Mouse (Mus musculus) embryonic facial prominence, embryonic 11.5 days (tissue): ENCODE measurements around the gene Crtc1. TPM values are rescaled to one million over a fixed set of nuclear protein-coding genes. Genes with fewer than 3 reads are reported as not detected.

Experiments
- ATAC-seq: fragments of 200-750 bp; cut with Nextera tagmentation; replicated peaks from 2 replicates; pipeline ENCODE4 v1.8.0; 2017; ENCODE audit warnings: low read depth; ENCODE audit not compliant: insufficient number of reproducible peaks, low FRiP score, low TSS enrichment
- DNase-seq: peaks from one replicate; pipeline ENCODE4 v3.0.0-alpha.2; 2015; ENCODE audit warnings: low spot score
- H3K27ac ChIP-seq: fragments of 300-500 bp; sonication (generic); replicated peaks from 2 replicates; pipeline ENCODE4 v1.5.1; 2014; ENCODE audit warnings: mild to moderate bottlenecking, low read depth, low read length, control low read depth
- H3K27me3 ChIP-seq: fragments of 300-500 bp; sonication (generic); 2 replicates; pipeline ENCODE4 v1.6.1; 2014; ENCODE audit warnings: mild to moderate bottlenecking, low read length, moderate library complexity, mixed read lengths; ENCODE audit not compliant: control insufficient read depth, insufficient read depth
- H3K36me3 ChIP-seq: fragments of 300-500 bp; sonication (generic); replicated peaks from 2 replicates; pipeline ENCODE4 v1.6.1; 2014; ENCODE audit warnings: low read depth, mild to moderate bottlenecking, low read length, moderate library complexity, mixed read lengths; ENCODE audit not compliant: control insufficient read depth, insufficient read depth
- H3K4me1 ChIP-seq: fragments of 300-500 bp; sonication (generic); 2 replicates; pipeline ENCODE4 v1.6.1; 2014; ENCODE audit warnings: low read length, mixed read lengths; ENCODE audit not compliant: control insufficient read depth, insufficient read depth
- H3K4me2 ChIP-seq: fragments of 300-500 bp; sonication (generic); 2 replicates; pipeline ENCODE4 v1.6.1; 2014; ENCODE audit warnings: low read depth, mild to moderate bottlenecking, control low read depth, low read length, moderate library complexity
- H3K4me3 ChIP-seq: fragments of 300-500 bp; sonication (generic); 2 replicates; pipeline ENCODE4 v1.5.1; 2014; ENCODE audit warnings: low read depth, low read length, control low read depth
- H3K9ac ChIP-seq: fragments of 300-500 bp; sonication (generic); replicated peaks from 2 replicates; pipeline ENCODE4 v1.6.1; 2014; ENCODE audit warnings: mild to moderate bottlenecking, control low read depth, low read length
- H3K9me3 ChIP-seq: fragments of 300-500 bp; sonication (generic); replicated peaks from 2 replicates; pipeline ENCODE4 v1.6.1; 2016; ENCODE audit warnings: mild to moderate bottlenecking, low read length, inconsistent platforms, mixed read lengths; ENCODE audit not compliant: control insufficient read depth
- WGBS: fragments of 180-500 bp; shearing (Covaris S2); extraction: QIAGEN DNeasy Blood & Tissue Kit; methylation state at CpG from one replicate; pipeline ENCODE4 v1.1.7; 2014; 5-methylcytosine and 5-hydroxymethylcytosine counted together
- polyA plus RNA-seq: library from polyadenylated mRNA; unstranded; fragments of >200 nt; fragmentation: Nextera tagmentation; extraction: Ambion mirVana; gene quantifications from 2 replicates; pipeline ENCODE4 v1.2.1, GENCODE M21; 2014

The Crtc1 gene
- polyA plus RNA-seq, 1 experiment from 2014 or later: 10.2 TPM

DNA sequence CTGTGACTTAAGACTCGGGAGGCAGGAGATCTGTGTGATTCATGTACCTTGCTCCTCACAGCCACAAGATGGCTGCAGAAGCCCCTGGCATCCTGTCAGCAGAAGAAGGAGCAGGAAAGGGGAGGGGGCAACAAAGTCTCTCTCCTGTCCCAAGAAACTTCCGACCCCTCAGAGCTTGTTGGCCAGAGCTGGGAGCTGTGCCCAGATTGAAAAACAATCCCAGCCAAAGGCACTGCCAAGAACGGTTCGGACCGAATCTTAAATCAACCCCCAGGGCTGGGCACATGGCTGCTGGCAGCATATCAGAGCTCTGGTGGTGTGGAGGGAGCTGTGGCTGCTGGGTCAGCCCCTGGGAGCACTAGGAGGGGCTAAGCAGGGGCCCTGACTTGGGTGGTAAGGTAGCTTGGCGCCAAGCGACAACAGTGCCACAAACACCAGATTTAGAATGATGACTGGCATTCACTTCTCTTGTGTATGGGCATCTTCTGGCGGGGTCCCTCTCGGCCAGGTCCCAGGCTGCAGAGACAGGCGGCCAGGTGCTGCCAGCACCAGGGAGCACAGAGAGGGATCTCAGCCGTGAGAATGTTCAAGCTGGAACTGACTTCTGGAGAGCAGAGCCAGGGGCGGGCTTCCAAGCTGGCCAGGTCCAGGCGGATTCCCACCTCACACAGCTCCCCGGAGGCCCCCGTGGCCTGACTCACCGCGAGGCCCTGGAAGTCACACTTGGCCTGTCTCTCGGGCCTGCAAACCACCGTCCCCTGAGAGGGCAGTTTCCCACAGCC is 8.5 kb upstream of the Crtc1 start:
- Histone ChIP-seq H3K9me3 (no peaks in the 10 kb centered on the region), H3K27me3 (no peaks in the 10 kb centered on the region), H3K4me1 (peaks cover 8% of the 10 kb centered on the region), H3K9ac (no peak overlapping the region), H3K27ac (no peak overlapping the region), H3K36me3 (no peaks in the 10 kb centered on the region; the same call in 1 of the 2 replicates), H3K4me2 (no peak overlapping the region), H3K4me3 (no peak overlapping the region)
- ATAC-seq (no peak), DNase-seq (no peak)
- WGBS: 74% methylated on average over 19 of the region's 19 CpGs

DNA sequence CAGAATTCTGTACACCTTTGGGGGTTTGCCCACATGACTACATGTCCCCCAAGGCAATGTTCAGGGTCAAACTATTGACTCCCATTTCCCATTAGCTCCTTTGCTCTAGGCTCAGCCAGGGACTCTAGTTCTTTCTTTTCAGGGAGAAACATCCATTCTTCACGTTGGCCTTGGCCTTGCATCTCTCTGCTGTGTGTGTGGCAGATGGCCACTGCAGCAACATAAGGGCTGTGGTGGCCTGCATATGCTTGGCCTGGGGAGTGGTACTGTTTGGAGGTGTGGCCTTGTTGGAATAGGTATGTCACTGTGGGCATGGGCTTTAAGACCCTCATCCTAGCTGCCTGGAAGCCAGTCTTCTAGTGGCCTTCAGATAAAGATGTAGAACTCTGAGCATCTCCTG is 6.6 kb upstream of the Crtc1 start:
- H3K9ac ChIP-seq: no peak overlapping the region
- no peak overlapping the region for H3K4me3 ChIP-seq
- H3K36me3 ChIP-seq: no peaks in the 10 kb centered on the region
- H3K27ac ChIP-seq: no peak overlapping the region
- ATAC-seq: no peak
- H3K27me3 ChIP-seq: no peaks in the 10 kb centered on the region
- no peak for DNase-seq
- no peaks in the 10 kb centered on the region for H3K9me3 ChIP-seq
- WGBS: 62% methylated on average over 1 of the region's 1 CpGs
- H3K4me2 ChIP-seq: no peak overlapping the region
- peaks cover 8% of the 10 kb centered on the region for H3K4me1 ChIP-seq

DNA sequence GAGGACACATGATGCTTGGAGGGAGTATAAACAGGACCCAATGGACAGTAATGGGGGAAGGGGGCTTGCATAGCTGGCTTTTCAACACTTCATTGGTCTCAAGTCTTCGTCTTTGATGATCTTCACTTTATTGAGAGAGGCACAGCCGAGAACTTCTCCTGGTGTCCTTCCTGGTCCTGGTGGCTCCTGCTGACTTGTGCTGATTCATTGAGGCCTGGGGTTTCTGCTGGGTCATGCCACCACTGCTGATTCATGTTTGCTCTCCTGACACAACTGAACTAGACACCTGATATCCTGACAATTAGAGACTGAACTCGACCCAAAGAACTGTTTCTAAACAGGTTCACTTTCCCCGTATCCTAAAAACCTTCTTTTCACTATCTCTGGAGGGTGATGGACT is 3.9 kb upstream of the Crtc1 start:
- Histone ChIP-seq H3K9ac (no peak overlapping the region), H3K4me2 (no peak overlapping the region)

DNA sequence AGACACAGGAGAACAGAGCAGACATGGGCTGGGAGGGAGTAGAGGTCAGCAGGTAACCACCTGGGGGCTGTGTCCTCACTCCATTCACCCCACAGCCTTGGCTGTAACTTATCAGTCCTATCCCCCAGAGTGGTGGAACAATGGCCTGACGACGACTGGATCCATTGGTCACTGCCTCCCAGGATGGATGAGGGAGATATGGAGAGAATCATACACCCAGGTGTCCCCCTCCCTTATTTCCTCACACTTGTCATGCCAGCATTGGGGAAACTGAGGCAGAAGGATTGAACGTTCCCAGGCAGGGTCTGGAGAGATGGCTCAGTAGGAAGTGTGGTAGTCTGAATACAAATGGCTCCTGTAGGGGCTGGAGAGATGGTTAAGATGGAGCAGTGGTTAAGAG is 2.2 kb upstream of the Crtc1 start:
- ATAC-seq: no peak
- 69% methylated on average over 3 of the region's 3 CpGs for WGBS
- no peak overlapping the region for H3K9ac ChIP-seq

More for the DNA sequence above, 3.9 kb upstream of the Crtc1 start:
- Histone ChIP-seq H3K27ac (no peak overlapping the region), H3K4me1 (no peaks in the 10 kb centered on the region), H3K27me3 (no peaks in the 10 kb centered on the region), H3K9me3 (no peaks in the 10 kb centered on the region), H3K36me3 (no peaks in the 10 kb centered on the region), H3K4me3 (no peak overlapping the region)
- 81% methylated on average over 4 of the region's 4 CpGs for WGBS
- DNase-seq: no peak
- ATAC-seq: no peak

DNA sequence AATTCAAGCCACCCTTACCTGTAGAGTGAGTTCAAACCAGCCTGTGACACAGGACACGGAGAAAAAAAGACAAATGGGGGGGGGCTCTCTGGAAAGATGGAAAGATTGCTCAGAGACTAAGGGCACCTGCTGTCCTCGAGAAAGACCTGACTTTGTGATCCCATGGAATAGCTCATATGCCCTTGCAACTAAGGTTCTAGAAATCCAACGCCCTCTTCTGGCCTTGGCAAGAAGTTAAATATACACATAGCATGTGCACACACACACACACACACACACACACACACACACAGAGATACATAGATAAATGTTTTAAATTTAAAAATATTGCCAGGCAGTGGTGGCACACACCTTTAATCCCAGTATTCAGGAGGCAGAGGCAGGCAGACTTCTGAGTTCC is 867 bp upstream of the Crtc1 start:
- H3K4me3 ChIP-seq: peak overlapping the region; percentile 67
- no peaks in the 10 kb centered on the region for H3K4me1 ChIP-seq
- no peak for DNase-seq
- H3K27me3 ChIP-seq: no peaks in the 10 kb centered on the region
- no peak overlapping the region for H3K27ac ChIP-seq
- H3K4me2 ChIP-seq: peak overlapping the region; percentile 75
- ATAC-seq: peak; percentile 25; the same call in 1 of the 2 replicates
- H3K9me3 ChIP-seq: no peaks in the 10 kb centered on the region
- no peaks in the 10 kb centered on the region for H3K36me3 ChIP-seq
- WGBS: 53% methylated on average over 3 of the region's 3 CpGs
- peak overlapping the region; percentile 73; the same call in 1 of the 2 replicates for H3K9ac ChIP-seq

More for the DNA sequence above, 2.2 kb upstream of the Crtc1 start:
- no peak overlapping the region for H3K27ac ChIP-seq
- H3K4me3 ChIP-seq: no peak overlapping the region
- no peak overlapping the region for H3K4me2 ChIP-seq
- no peaks in the 10 kb centered on the region for H3K9me3 ChIP-seq
- no peaks in the 10 kb centered on the region for H3K36me3 ChIP-seq
- no peaks in the 10 kb centered on the region for H3K27me3 ChIP-seq
- no peak for DNase-seq
- no peaks in the 10 kb centered on the region for H3K4me1 ChIP-seq

DNA sequence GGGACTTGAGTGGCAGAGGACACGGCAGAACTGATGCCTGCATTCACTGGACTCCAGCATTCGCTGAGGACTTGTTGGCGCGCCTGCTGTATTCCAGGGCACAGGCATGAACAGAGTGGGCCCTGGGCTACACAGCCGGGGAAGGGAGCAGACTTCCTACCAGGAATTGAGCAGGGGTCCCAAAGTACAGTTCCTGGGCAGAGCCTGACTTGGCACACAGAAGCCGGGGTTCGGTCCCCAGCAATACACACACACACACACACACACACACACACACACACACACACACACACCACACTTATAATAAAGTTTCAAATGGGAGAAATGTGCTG is 435 bp upstream of the Crtc1 start:
- Histone ChIP-seq H3K4me3 (peak overlapping the region; percentile 67), H3K4me1 (no peaks in the 10 kb centered on the region), H3K36me3 (no peaks in the 10 kb centered on the region), H3K27ac (no peak overlapping the region), H3K27me3 (no peaks in the 10 kb centered on the region), H3K9me3 (no peaks in the 10 kb centered on the region), H3K4me2 (peak overlapping the region; percentile 75), H3K9ac (peak overlapping the region; percentile 73)
- ATAC-seq (no peak), DNase-seq (no peak)
- WGBS: 6% methylated on average over 7 of the region's 7 CpGs

DNA sequence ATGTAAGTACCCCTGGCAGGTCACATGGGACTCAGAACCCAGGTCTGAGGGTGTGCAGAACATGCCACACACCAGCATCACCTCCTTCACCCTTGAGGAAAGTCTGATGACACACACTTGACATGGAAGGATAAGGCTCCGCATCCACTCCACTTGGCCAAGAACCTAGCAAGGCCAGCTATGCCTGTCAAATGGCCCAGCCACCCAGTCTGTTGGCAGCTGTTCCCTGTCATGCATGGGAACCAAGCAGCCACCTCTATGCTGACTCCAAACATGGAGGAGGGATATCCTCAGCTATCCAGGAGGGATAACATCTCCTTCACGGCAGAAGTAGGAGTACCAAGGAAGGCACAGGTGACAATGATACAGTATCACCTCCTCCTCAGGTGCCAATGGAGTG is 956 bp downstream of the Crtc1 start:
- Histone ChIP-seq H3K4me3 (no peak overlapping the region), H3K9ac (no peak overlapping the region; the same call in 1 of the 2 replicates), H3K4me1 (no peaks in the 10 kb centered on the region), H3K27ac (no peak overlapping the region), H3K4me2 (peak overlapping the region; percentile 75; the same call in 1 of the 2 replicates), H3K36me3 (no peaks in the 10 kb centered on the region), H3K9me3 (no peaks in the 10 kb centered on the region), H3K27me3 (no peaks in the 10 kb centered on the region)
- no peak for ATAC-seq
- no peak for DNase-seq
- whole genome bisulfite sequencing: 93% methylated on average over 2 of the region's 2 CpGs

DNA sequence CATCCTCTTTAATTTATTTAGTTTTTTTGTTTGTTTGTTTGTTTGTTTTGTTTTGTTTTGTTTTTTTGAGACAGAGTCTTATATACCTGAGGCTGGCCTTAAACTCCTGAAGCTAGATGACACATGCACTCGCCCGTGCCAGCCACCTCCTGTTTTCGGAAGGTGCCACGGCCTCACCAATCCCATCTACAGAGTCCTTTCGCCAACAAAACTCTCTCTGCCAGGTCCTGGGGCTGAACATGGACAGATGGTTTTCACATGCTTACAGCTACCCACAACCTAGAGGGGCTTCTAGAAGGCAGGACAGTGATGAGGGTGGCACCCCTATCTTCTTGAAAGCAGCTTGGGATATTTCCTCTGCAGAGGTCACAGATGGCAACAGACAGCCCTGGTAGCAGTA is 4.2 kb downstream of the Crtc1 start:
- no peaks in the 10 kb centered on the region for H3K9me3 ChIP-seq
- ATAC-seq: no peak
- H3K4me1 ChIP-seq: no peaks in the 10 kb centered on the region

More for the DNA sequence above, 4.2 kb downstream of the Crtc1 start:
- WGBS: 91% methylated on average over 5 of the region's 5 CpGs
- Histone ChIP-seq H3K4me2 (no peak overlapping the region), H3K36me3 (no peaks in the 10 kb centered on the region), H3K27me3 (no peaks in the 10 kb centered on the region), H3K27ac (no peak overlapping the region), H3K9ac (no peak overlapping the region; the same call in 1 of the 2 replicates), H3K4me3 (no peak overlapping the region)
- DNase-seq: no peak
